Comparison of ENCODE assay signal across 30 mouse cellular contexts in genomic region chr1:54065434-54065833, GRCm38 (mm10).
DNase-seq lines count a peak whose midpoint lies in the region; ATAC-seq lines count a peak whose summit lies in the region.
"Had no signal": no experiment of that assay in that cellular context is flagged by ENCODE, and none has a peak within 500 bp of the region (broad histone marks: within the 10 kb centered on the region; RNA-seq: fewer than 3 reads in every experiment).

No protein-coding gene starts in this region.

- no peak overlapping the region for H3K4me2 ChIP-seq in embryonic facial prominence, embryonic 14.5 days (ENCODE audit: low read depth, low read length)
- no peak overlapping the region for H3K4me2 ChIP-seq in heart, embryonic 12.5 days
- H3K4me2 ChIP-seq in kidney, embryonic 14.5 days (replicated peaks; ENCODE audit: low read depth, low read length) = no peak overlapping the region
- H3K4me2 ChIP-seq: forebrain, embryonic 15.5 days; heart, embryonic 11.5 days; hindbrain, embryonic 14.5 days; kidney, embryonic 15.5 days; limb, embryonic 12.5 days; liver, embryonic 15.5 days; lung, embryonic 15.5 days; midbrain, embryonic 15.5 days; neural tube, embryonic 15.5 days had no signal

- 52% methylated on average over 1 of the region's 1 CpGs for WGBS in embryonic facial prominence, embryonic 14.5 days
- WGBS in embryonic facial prominence, embryonic 10.5 days = 76% methylated on average over 1 of the region's 1 CpGs
- 77% methylated on average over 1 of the region's 1 CpGs for WGBS in heart, embryonic 12.5 days
- WGBS in kidney, embryonic 14.5 days = 83% methylated on average over 1 of the region's 1 CpGs

- no peaks in the 10 kb centered on the region for H3K9me3 ChIP-seq in embryonic facial prominence, embryonic 14.5 days (ENCODE audit: control insufficient read depth, low read length)
- H3K9me3 ChIP-seq in embryonic facial prominence, embryonic 10.5 days = no peaks in the 10 kb centered on the region
- no peaks in the 10 kb centered on the region for H3K9me3 ChIP-seq in heart, embryonic 12.5 days (replicated peaks)
- H3K9me3 ChIP-seq in kidney, embryonic 14.5 days (ENCODE audit: control insufficient read depth, low read length) = no peaks in the 10 kb centered on the region
- H3K9me3 ChIP-seq: forebrain, embryonic 15.5 days; G1E; kidney, embryonic 15.5 days; limb, embryonic 12.5 days; liver, embryonic 15.5 days; lung, embryonic 15.5 days; midbrain, embryonic 10.5 days; midbrain, embryonic 15.5 days; neural tube, embryonic 15.5 days had no signal

- H3K9ac ChIP-seq in embryonic facial prominence, embryonic 14.5 days (ENCODE audit: low read depth, low read length) = no peak overlapping the region
- H3K9ac ChIP-seq in heart, embryonic 12.5 days = no peak overlapping the region
- no peak overlapping the region for H3K9ac ChIP-seq in kidney, embryonic 14.5 days (ENCODE audit: low read depth, low read length)
- H3K9ac ChIP-seq: forebrain, embryonic 15.5 days; hindbrain, embryonic 14.5 days; kidney, embryonic 15.5 days; limb, embryonic 12.5 days; liver, embryonic 15.5 days; lung, embryonic 15.5 days; midbrain, embryonic 15.5 days; neural tube, embryonic 15.5 days had no signal

- H3K36me3 ChIP-seq in embryonic facial prominence, embryonic 14.5 days (ENCODE audit: control insufficient read depth, insufficient read depth, low read length) = no peaks in the 10 kb centered on the region
- H3K36me3 ChIP-seq in embryonic facial prominence, embryonic 10.5 days (replicated peaks) = no peaks in the 10 kb centered on the region
- no peaks in the 10 kb centered on the region for H3K36me3 ChIP-seq in heart, embryonic 12.5 days
- H3K36me3 ChIP-seq in kidney, embryonic 14.5 days (ENCODE audit: control insufficient read depth, insufficient read depth, low read length) = no peaks in the 10 kb centered on the region
- H3K36me3 ChIP-seq: forebrain, embryonic 15.5 days; G1E; kidney, embryonic 15.5 days; limb, embryonic 12.5 days; liver, embryonic 15.5 days; lung, embryonic 15.5 days; midbrain, embryonic 10.5 days; midbrain, embryonic 15.5 days; neural tube, embryonic 15.5 days had no signal

- H3K27ac ChIP-seq in embryonic facial prominence, embryonic 14.5 days (replicated peaks; ENCODE audit: low read depth, low read length) = no peak overlapping the region
- no peak overlapping the region for H3K27ac ChIP-seq in embryonic facial prominence, embryonic 10.5 days (replicated peaks)
- no peak overlapping the region for H3K27ac ChIP-seq in heart, embryonic 12.5 days (ENCODE audit: poor library complexity, severe bottlenecking)
- H3K27ac ChIP-seq in kidney, embryonic 14.5 days (ENCODE audit: low read depth, low read length) = no peak overlapping the region
- H3K27ac ChIP-seq: forebrain, embryonic 15.5 days; gastrocnemius, adult 2 months; hindbrain, embryonic 14.5 days; kidney, embryonic 15.5 days; limb, embryonic 12.5 days; liver, embryonic 15.5 days; lung, embryonic 15.5 days; midbrain, embryonic 10.5 days; midbrain, embryonic 15.5 days; neural tube, embryonic 15.5 days had no signal

- peak; percentile 8 for DNase-seq in embryonic facial prominence, embryonic 14.5 days (ENCODE audit: low spot score)
- DNase-seq in embryonic facial prominence, embryonic 10.5 days (ENCODE audit: low spot score) = no peak
- DNase-seq in layer of hippocampus, adult 11-12 months (ENCODE audit: low spot score) = peak; percentile 70
- no peak for DNase-seq in layer of hippocampus, postnatal 10 days (ENCODE audit: low spot score in 2 of 2)
- peak; percentile 83 for DNase-seq in brain, adult 2 months (ENCODE audit: low read depth, low spot score)
- peak; percentile 81 for DNase-seq in layer of hippocampus, adult 9-10 months (ENCODE audit: low spot score)
- DNase-seq: adrenal gland, adult 8-10 months; cerebellum, postnatal 10 days; gastrocnemius, adult 2 months; gastrocnemius, postnatal 36 days; heart, adult 18-20 months; heart, postnatal 4 days; kidney, adult 11 months; kidney, postnatal 25 days; retina, postnatal 1 day; right cerebral cortex, postnatal 14 days; thymus, postnatal 14 days had no signal

- no peaks in the 10 kb centered on the region for H3K27me3 ChIP-seq in embryonic facial prominence, embryonic 14.5 days (replicated peaks; ENCODE audit: control insufficient read depth, insufficient read depth, low read length)
- H3K27me3 ChIP-seq in embryonic facial prominence, embryonic 10.5 days (replicated peaks; ENCODE audit: low read depth, poor library complexity, severe bottlenecking) = no peaks in the 10 kb centered on the region
- no peaks in the 10 kb centered on the region for H3K27me3 ChIP-seq in heart, embryonic 12.5 days (replicated peaks)
- no peaks in the 10 kb centered on the region for H3K27me3 ChIP-seq in kidney, embryonic 14.5 days (ENCODE audit: control insufficient read depth, insufficient read depth, low read length)
- H3K27me3 ChIP-seq: forebrain, embryonic 15.5 days; kidney, embryonic 15.5 days; limb, embryonic 12.5 days; liver, embryonic 15.5 days; lung, embryonic 15.5 days; midbrain, embryonic 15.5 days; neural tube, embryonic 15.5 days had no signal

- H3K4me3 ChIP-seq in embryonic facial prominence, embryonic 14.5 days (ENCODE audit: low read depth, low read length) = no peak overlapping the region
- H3K4me3 ChIP-seq in embryonic facial prominence, embryonic 10.5 days = no peak overlapping the region
- no peak overlapping the region for H3K4me3 ChIP-seq in heart, embryonic 12.5 days
- no peak overlapping the region for H3K4me3 ChIP-seq in kidney, embryonic 14.5 days (ENCODE audit: low read length)
- H3K4me3 ChIP-seq: forebrain, embryonic 15.5 days; gastrocnemius, adult 2 months; kidney, embryonic 15.5 days; limb, embryonic 12.5 days; liver, embryonic 15.5 days; lung, embryonic 15.5 days; midbrain, embryonic 10.5 days; midbrain, embryonic 15.5 days; neural tube, embryonic 15.5 days had no signal

- H3K4me1 ChIP-seq in embryonic facial prominence, embryonic 14.5 days (ENCODE audit: control insufficient read depth, insufficient read depth, low read length) = peaks cover 4% of the 10 kb centered on the region; the same call in 1 of the 2 replicates
- peaks cover 16% of the 10 kb centered on the region for H3K4me1 ChIP-seq in embryonic facial prominence, embryonic 10.5 days
- peaks cover 17% of the 10 kb centered on the region for H3K4me1 ChIP-seq in heart, embryonic 12.5 days (replicated peaks)
- no peaks in the 10 kb centered on the region for H3K4me1 ChIP-seq in kidney, embryonic 14.5 days (ENCODE audit: control insufficient read depth, insufficient read depth, low read length)
- H3K4me1 ChIP-seq: forebrain, embryonic 15.5 days; kidney, embryonic 15.5 days; limb, embryonic 12.5 days; liver, embryonic 15.5 days; lung, embryonic 15.5 days; midbrain, embryonic 10.5 days; midbrain, embryonic 15.5 days; neural tube, embryonic 15.5 days had no signal

- no peak for ATAC-seq in embryonic facial prominence, embryonic 14.5 days (ENCODE audit: low read depth)
- ATAC-seq in heart, embryonic 12.5 days (ENCODE audit: insufficient number of reproducible peaks, low FRiP score) = no peak
- no peak for ATAC-seq in kidney, embryonic 14.5 days (ENCODE audit: low FRiP score, low TSS enrichment)
- ATAC-seq: forebrain, embryonic 15.5 days; midbrain, embryonic 15.5 days had no signal

Comparison
In these comparisons a context has a peak if more than half of its experiments do, and no peak if none do; other contexts are left out.
1. DNase-seq: peak in embryonic facial prominence, embryonic 14.5 days (single experiment), layer of hippocampus, adult 11-12 months (single experiment), brain, adult 2 months (single experiment) and layer of hippocampus, adult 9-10 months (single experiment); none in embryonic facial prominence, embryonic 10.5 days (single experiment) and layer of hippocampus, postnatal 10 days (0 of 2).